Mouse (Mus musculus) kidney, postnatal 10 days (tissue): ENCODE results near the gene Slc10a7.

Source experiments
- DNase-seq: peaks from one replicate; pipeline ENCODE4 v3.0.0; 2021; ENCODE audit warnings: mixed read lengths

Slc10a7 gene

DNA sequence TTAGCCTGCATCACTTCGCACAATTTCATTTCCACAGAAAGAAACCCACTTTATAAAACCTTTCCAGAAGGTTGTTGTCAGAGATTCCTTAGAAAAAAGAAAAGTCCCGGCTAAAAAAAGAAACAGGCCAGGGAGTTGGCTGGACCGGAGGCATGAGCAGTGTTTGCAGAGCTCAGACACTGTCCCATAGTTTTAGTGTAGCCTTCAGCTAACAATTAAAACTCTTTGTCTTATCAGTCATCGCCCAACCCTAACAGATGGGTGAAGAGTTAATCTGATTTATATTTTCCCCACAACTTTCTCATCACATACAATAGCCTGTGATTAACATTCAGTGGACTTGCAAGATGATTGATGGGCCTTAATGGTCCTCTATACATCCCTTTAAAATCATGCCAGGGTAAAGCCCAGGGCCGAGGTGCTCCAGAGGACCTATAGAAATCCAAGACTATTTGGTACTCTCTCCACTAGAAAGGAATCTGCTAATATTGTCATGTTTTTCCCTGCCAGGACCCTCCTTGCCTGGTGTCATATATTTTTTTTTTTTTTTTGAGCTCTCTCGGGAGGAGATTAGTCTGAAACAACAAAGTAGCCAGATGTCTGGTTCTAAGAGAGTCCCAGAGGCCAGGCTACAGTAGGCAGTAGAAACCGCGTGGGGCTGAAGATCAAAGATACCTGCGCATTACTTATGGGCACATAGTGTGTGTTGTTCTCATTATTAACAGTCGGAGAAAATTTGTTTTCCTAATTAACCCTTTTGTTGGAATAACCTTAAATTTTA lies 41.0 kb downstream of the Slc10a7 start:
- no peak for DNase-seq

DNA sequence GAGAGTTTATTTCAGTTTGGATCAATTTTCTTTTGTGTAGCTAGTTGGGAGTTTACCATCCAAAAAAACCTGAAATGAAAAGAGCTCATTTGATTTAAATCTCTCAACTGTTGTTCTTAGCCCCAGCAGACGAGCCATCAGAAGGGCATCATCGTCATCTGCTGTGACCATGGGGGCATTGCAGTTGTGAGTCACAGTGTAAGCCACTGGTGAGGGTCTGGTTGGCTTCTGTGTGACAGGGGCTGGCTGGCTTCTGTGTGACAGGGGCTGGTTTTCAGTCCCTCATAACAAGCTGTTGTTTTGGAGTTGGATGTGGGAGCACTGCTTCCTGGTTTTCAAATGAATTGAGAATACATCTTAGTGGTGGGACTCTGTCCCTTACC lies 41.6 kb downstream of the Slc10a7 start:
- no peak for DNase-seq

DNA sequence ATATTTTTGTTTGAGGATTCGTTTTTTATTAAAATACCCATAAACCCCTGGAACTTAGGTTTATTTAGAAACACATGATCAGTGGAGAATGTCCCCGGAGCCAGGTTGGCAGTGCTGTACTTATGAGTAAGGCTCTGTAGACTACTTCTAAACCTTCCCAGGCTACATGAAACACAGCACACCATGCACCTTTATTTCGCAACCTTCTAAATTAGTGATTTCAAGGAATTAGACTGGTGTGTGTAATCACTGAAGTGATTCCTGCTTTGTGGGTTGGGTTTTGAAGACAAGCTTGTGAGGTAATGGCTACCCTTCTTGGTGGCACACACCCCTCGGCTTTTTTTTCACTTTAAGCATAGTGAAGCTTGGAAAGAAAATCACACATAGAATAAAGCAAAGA lies 46.7 kb downstream of the Slc10a7 start:
- no peak for DNase-seq

DNA sequence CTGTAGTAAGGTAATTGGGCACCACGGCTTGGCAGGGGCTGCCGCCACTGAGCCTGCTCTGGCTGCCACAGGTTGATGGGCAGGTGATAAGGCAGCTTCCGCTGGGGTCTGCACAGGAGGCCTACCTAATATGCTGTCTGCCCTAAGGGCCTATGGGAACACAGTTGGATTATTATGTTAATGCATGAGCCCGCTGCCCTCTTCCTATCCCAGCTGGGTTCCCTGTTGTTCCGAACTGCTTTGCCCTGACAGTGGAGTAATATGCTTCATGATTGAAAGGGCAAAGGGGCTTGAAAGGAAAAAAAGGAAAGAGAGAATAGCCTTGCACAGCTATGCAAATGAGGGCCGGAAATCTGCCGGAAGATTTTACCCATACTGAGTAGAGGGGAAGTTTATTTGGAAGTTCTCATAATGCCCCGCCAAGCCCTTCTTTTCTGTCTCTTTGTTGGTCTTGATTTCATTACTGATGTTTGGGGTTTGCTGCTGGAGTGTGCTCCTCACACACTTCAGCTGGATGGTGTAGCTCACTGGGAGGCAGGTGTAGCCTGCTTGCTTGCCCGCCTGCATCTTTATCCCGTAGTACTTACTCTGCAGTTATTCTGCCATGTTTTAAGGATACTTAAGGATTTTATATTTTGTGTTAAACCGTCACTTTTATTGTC lies 47.8 kb downstream of the Slc10a7 start:
- DNase-seq: no peak

DNA sequence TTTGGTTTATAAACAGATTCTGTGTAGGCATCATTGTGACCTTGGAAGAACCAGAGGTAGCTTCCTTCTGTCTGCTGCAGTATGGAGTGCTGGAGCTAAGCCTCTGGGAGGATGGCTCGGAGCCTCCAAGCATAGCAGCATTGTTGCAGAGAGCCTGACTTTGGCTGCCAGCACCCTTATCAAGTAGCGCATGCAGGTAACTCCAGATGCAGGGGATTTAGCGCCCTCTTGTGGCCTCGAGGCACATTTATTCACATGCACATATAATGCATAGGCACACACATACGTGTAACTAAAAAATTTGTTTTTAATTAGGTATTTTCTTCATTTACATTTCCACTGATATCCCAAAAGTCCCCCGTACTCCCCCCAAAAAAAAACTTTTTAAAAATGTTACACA lies 52.5 kb downstream of the Slc10a7 start:
- no peak for DNase-seq

DNA sequence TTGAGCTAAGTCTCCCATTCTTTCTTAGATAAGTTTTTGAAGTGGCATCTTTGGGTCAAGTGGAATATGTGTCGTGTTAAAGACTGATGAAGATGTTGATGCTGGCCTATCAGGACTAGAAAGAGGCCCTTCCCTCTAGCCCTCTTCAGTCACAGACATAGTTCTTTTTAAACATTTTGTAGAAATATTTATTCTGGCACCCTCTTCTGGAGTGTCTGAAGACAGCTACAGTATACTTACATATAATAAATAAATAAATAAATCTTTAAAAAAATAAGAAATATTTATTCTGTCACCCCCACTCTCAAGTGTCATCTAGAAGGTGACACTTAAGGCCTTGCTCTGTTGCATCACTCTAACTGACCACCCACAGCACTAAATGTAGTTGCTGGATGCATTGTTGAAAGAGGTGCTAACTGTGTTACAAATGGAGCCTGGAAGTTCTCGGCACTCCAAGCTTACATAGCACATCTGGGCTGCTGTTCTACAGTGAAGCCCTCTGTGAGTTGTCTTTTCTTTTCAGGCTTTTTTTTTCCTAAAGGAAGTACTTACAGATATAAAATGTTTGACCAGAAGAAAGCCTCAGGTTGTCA lies 54.4 kb downstream of the Slc10a7 start:
- no peak for DNase-seq

DNA sequence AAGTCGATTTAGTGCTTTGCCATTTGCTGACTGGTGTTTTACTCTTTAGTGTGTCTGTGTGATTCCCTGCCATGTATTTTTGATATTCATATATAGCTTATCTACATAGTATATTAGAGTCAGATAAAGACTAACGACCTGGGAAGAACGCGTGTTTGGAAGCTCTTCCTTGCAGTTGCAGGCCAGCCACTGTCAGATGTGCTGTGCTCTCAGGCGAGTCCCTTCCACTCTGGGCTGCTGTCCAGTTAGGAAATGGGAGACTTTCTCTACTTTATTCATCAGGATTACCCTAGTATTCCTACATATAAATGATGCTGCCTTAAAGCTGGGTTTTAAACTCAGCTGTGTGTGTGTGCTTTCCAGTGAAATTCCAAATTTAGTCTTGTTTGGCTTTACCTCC lies 55.1 kb downstream of the Slc10a7 start:
- DNase-seq: peak; percentile 37

DNA sequence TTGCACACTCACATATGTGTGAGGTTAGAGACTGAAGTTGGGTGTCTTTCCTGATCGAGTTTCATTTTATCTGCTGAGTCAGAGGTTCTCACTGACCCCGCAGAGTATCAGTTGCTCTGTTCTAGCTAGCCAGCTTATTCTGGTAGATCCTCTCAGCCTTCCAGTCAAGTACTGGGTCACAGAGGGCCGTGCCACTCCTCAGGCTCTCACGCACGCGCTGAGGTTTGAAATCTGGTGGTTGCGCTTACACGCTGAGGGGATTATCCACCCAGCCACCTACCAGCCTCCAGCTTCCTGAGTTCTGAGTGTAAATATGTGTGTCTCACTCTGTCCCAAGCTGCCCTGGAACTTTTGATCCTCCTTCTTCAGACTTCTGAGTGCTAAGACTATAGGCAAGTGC lies 59.0 kb downstream of the Slc10a7 start:
- no peak for DNase-seq

DNA sequence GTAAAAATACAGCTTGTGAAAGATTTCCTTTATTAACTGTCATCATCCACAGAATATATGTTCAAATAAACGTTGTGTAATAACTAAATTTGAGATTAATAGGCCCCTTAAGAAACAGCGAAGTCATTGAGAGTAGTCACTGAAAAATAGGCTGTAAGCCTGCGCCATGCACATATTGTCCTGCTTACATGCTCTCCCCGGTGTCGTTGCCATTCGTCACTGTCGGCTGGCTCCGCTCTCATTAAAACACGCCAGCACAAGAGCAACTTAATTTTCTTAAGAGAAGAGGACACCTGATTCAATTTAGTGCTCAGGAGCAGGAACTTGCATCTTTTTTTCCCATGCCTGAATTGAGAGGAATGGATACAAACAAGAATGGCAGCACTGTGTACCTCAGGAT lies 62.4 kb downstream of the Slc10a7 start:
- no peak for DNase-seq

DNA sequence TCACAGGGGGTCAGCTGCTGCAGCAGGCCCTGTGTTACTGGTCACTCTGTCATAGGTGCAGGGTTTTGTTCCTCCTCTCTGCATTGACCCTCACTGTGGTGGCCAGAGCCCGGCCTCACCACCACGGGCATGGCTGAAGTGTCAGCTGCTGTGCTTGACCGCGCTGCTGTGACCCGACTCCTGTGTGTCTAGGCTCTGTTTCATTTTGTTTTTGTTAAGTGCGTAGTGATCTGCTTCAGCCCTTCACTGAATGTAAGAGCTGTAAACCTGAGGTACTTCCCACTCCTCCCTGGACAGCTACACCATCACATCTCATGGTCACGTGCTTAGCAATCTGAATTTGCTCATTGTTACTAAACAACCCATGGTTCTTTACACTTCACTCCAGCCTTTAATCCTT lies 65.1 kb downstream of the Slc10a7 start:
- no peak for DNase-seq

DNA sequence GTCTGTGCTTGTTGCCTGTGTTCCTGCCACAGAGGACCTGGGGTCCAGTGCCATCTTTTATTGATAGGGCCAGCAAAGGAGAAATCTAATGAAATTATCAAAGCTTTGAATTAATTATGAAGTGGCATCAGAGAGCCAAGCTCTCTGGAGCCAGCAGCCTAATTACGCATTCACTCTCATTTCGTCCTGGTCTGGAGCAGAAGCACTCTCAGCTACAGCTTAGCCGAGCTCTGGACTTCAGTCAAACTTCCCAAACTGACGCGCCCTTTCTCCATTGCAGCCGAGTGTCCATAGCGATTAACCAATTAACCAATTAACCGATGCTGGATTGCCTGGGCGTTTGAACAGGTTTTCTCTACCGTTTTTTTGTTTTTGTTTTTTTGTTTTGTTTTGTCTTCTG lies 68.4 kb downstream of the Slc10a7 start:
- DNase-seq: no peak

DNA sequence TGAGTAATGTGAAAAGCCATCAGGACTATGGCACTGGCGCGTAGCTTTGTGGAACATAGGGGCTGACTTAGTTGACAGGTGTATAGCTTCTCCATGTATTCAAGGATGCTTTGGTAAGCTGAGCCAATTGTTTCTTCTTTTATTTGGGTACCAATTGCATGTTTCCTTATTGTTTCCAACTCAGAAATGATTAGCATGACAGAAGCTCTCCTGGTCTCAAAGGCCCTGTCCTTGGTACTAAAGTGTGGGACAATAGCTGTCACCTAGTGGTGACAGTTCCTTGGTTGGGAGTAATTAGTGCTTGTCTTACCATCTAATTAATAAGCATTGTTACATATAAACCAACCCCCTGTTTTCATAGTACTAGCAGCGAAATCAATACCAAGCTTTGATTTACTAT lies 68.9 kb downstream of the Slc10a7 start:
- DNase-seq: no peak

DNA sequence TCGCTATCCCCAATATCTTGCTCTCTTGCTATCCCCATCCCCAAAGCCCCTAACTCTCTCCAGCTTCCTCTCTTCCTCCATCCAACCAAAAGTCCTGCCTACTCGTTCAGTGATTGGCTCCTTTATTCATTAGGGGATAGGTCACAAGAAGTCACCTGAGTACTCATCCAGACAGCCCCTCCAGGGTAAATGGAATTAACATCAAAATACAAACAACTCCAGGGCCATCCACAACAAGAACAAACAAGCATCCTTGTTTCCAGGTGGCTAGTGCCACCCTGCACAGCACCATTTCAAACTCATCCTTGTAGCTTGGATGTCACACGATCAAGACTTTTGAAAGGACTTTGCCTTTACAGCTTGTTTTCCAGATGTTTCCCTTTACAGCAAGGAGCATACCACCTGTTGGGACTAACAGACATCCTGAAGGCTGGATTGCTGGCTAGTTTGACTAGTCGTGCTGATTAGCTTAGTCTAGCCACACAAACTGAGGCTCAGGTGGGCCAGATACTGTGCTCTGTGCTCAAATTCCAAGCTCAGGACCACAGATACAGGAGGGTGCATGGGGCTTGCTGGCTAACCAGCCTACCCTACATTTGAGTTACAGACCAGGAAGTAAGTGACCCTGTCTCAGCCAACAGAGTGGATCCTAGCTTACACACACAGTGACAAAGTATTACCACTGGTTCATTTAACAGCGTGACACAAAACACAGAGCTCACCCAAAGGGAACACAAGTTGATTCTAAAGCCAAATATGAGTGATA lies 75.0 kb downstream of the Slc10a7 start:
- DNase-seq: no peak

DNA sequence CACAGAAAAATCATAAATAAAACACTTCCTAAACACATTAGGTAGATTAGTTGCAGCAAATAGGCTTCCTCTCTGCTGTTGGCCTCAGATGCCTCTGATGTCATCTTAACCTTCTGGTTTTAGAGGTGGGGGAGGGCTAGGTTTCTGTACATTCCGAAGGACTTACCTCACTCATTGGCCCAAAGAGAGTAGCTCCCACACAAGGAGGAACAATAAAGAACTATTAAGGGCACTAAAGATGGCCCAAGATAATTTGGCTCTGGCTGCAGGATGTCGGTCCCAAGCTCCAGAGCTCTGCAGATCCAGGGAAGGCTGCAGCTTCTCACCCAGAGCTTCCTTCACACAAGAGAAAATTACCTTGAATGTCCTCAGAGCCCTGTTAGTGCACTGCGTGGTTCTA lies 75.7 kb downstream of the Slc10a7 start:
- DNase-seq: no peak

DNA sequence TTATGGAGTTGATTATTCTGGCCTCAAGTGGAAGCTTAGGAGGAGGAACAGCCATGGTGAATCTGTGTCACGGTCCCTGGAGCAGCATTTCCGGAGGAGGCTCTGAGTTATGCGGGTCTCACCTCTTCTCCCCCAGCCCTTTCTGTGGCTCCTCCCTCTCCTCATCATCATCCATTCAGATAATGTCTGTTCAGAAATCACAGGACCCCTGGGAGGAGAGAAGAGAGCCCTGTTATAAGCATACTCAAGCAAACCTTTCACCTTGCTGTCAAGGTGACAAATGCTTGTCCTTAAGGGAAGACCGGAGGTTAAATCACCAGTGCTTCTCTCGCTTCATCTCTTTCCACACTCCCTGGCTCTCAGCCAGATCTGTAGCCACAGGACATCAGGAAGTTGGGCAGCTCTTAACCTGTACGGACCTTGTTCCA lies 86.3 kb downstream of the Slc10a7 start:
- DNase-seq: peak; percentile 54

DNA sequence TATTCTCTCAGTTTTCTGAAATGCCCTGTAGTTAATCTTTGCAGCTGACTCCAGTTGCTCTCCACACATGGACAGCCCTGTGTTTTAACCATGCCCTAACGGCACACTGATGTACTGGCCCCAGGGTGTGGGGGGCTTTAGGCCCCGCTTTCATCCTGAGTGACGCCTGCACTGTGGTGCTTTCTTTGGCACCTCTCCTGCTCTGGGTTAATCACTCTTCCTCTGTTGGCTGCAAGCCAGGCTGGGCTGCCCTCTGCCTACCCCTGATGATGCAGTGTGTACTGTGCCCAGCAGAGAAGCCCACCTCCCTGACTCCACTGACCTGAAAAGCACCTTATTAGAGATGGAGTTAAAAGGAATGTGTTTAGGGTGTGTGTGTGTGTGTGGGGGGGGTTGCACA lies 89.1 kb downstream of the Slc10a7 start:
- DNase-seq: peak; percentile 78

DNA sequence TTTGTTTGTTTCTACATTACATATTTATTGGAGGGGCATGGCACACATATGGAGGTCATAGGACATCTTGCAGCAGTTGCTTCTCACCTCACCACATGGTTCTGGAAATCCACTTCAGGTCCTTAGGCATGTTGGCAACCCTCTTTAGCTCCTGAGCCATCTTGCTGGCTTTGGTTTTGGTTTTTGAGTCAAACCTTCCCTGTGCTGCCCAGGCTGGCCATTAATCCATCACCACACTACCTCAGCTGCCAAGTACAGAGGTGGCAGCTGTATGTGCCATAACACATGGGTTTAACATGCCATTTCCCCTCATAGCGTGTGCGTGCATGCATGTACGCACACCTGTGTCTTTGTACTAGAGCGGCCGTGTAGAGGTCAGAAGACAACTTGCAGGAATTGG lies 93.9 kb downstream of the Slc10a7 start:
- DNase-seq: no peak

DNA sequence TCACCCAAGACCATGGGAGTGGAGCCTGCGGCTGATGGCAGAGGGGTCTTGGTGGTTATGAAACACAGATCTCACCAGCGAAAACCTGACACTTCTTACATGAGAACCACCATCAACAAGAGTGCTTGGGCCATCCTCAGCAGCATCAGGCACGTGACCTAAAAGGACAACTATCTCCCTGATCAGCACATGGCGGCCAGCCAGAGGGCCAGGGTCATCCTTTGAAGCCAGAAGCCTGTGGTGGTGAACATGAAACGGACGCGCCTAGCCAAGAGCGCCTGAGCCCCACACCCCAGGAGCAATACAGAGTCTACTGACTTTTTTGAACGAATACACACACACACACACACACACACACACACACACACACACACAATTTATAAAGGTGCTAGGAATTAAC lies 95.3 kb downstream of the Slc10a7 start:
- DNase-seq: no peak

DNA sequence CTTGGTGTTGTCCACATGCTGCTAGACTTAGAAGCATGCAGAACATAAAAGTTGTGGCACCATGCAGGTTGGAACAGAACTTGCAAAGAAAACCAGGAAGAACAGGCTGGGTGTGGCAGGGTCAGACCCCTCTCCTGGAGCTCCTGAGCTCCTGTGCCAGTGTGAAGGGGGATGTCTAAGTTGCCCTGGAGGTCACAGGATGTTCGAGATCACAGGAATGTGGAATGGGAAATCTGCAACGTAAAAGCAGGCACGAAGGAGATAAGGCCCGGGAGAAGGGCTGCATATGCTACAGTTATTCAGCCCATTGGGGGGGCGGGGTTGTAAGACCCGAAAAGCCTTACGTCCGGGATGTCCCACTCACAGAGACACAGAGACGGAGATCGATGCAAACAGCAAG lies 100.2 kb downstream of the Slc10a7 start:
- no peak for DNase-seq

DNA sequence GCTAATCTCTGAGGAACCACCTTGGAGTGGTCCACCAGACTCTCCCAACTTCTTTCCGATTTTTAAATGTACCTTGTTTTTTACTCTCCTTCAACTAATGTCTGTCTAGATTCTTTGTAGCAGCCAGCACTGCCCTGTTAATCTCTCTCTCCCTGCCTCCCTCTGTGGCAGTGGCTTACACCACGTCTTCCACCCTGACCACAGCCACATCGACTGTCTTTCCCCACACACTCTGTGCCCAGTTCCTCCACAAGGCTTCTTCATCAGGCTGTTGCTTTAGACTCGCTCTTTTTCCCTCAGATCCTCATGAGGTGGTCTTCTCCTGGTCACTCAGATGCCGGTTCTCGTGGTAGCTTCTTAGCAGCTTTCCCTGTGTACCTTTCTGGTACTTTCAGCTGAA lies 101.9 kb downstream of the Slc10a7 start:
- DNase-seq: no peak

DNA sequence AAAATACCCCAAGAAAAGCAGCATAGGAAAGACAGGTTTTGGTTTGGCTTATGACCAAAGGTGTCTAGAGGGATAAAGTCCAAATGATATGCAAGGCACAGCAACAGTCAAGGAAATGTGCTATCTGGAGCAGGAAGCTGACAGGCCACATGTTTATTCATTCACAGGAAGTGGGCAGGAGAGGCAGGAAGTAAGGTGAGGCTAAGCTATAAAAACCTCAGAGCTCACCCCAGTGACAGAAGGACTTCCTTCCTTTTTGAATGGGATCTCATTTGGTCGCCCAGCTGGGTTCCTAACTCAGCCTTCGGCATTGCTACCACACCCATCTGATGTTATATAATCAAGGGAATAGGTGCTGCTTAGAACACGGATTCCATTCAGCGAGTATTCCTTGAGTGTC lies 113.2 kb downstream of the Slc10a7 start:
- DNase-seq: no peak

DNA sequence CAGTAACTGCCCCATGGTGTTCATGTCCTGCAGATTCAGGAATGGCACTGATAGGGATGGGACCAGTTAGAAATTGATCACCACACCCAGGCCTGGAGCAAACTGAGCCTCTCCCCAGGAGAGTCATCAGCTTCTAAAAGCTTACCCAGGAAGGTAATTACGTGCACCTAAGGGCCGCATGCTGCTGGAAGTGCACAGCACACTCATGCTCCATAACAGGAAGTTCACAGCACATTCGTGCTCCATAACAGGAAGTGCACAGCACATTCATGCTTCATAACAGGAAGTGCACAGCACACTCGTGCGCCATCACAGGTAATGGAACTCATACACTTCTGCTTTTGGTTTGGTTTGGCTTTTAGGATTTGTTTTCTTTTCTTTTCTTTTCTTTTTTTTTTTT lies 114.8 kb downstream of the Slc10a7 start:
- no peak for DNase-seq

DNA sequence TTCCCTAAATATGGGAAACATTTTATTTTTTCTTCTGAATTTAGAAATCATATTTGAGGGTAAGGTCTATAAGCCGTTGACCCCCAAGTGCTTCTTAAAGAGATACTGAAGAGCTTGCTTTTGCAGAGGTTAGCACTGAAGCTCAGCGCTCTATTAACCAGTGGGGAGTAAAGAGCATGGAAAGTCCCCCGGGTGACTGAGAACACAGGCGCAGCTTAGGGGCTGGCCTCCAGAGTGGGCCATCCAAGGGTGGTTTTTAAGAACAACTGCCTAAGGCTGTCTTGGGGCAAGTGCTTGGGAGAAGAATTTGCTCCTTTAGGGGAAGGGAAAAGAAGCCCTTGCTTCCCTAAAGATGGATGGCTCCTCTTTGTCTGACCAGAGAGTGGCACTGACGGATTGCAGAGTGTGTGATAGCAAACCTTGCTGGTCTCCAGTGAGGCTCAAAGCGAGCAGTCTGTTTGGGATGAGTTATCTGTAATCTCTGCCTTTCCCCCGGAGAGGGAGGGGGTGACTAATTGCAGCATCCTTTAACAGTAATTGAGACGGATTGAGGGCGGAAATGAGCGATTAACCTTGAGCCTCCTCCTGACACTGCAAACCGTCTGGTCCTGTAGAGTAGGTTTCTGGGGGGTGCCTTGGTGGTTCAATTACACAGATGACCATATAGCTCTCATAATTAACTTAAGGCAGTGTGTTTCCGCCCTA lies 115.7 kb downstream of the Slc10a7 start:
- DNase-seq: peak; percentile 53
